Mouse (Mus musculus) frontal cortex, adult 2 months (tissue): Measurements from ENCODE around the gene 7530416G11Rik. TPM values are rescaled to one million over a fixed set of nuclear protein-coding genes. Genes with fewer than 3 reads are reported as not detected.

Experiments
- DNase-seq, 2 experiments: peaks; one replicate each; pipeline ENCODE4 v3.0.0; 2022; ENCODE audit warnings: low spot score in 1 of 2; ENCODE audit errors: extremely low spot score in 1 of 2
- polyA plus RNA-seq: library from polyadenylated mRNA; depleted of rRNA; stranded (reverse); fragments of >200 nt; gene quantifications from 2 replicates; pipeline ENCODE4 v1.2.3, GENCODE M21; 2012; rRNA removed

7530416G11Rik gene
- polyA plus RNA-seq, 1 experiment = not detected

DNA sequence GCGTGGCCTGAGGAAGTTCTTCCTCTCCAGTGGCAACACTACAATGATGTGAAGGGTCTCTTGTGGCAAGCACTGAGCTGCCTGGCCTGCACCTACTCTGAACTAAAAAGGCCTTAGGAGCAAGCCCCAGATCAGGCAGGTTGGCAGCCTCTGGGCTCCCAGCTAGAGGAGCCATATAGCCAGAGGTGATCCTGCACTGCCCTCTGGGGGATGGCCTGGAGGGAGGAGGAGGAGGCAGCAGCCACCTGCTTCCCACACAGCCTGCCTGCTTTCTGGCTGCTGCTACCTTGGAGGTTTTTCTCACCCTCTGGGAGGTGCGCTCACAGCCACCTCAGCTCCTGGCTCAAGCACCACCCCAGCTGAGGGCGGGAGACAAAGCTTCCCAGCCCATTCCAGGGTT is 22.4 kb downstream of the 7530416G11Rik start:
- DNase-seq = no peak

- no peak for DNase-seq
Observed at GRCm38 (mm10) chr15:85479919-85480318, 23.1 kb downstream of the 7530416G11Rik start.

- DNase-seq = no peak
Observed at GRCm38 (mm10) chr15:85479365-85479764, 23.7 kb downstream of the 7530416G11Rik start.

DNA sequence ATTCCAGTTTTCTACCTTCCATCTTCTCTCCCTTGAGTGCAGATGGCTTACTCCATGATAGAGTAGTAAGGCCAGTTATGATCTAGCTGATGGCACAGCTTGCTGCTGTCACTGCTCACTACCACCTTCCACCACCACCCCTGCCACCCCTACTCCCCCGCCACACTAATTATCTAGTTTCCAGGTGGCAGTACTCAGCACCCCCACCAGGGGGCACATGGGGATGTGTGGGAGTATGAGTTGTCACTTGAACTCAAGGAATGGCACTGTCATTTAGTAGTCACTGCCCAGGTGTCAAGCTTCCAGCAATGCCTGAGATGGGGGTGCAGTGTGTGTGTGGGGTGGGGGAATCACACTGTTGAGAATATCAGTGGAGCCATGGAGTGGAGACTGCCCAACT is 25.4 kb downstream of the 7530416G11Rik start:
- peak in 1 of 2 experiments; percentile 61 for DNase-seq

DNA sequence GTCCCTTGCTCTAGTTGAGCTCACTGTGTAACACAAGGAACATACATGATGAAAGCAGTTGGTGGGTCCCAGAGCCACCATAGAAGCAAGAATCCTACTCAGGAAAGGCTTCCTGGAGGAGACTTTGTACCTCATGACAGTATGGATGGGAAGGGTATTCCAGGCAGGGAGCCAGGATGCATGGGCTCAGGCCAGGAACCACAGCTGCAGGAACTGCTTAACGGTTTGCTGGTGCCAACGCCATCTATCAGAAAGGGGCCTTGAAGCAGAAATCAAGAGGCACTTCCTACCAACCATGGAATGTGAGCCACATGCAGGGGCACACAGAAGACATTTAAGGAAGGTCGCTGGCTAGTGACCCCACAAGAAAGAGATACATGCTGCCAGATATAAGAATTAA is 28.3 kb downstream of the 7530416G11Rik start:
- DNase-seq = no peak

DNA sequence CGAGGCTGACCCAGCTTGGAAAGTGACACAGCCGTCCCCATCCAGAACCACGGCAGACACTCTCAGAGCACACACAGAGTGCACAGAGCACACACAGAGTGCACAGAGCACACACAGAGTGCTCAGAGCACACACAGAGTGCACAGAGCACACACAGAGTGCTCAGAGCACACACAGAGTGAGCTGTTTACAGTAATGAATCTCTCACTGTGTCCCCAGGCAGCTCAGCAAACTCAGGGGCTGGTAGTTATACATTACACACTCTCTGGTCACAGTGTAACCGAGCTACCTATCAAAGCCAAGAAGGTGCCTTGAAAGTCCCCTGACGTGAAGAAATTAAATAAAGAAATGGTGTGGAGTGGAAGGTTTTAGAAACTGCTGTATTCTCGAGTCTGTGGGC is 33.6 kb downstream of the 7530416G11Rik start:
- no peak for DNase-seq

- DNase-seq = no peak
Observed at GRCm38 (mm10) chr15:85466456-85467067, 36.5 kb downstream of the 7530416G11Rik start.

- DNase-seq = no peak
Observed at GRCm38 (mm10) chr15:85464823-85465565, 38.0 kb downstream of the 7530416G11Rik start.

DNA sequence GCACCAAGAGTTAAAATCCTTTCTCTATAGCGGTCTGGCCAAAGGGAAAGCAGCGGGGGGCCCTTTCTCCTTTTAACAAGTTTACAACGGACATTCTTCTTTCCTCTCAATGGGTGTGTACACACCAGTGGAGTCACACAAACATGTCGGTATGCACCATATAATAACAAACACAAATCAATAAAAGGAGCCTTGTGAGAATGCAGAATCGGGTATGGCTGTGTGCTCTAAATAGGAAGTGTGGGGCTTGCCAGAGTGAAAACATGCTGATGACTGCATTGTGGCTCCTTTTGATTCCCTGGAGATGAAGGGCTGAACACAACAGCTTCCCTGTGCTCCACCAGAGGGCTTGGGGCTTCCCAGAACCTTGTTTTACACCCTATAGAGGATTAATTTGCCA is 38.8 kb downstream of the 7530416G11Rik start:
- no peak for DNase-seq

DNA sequence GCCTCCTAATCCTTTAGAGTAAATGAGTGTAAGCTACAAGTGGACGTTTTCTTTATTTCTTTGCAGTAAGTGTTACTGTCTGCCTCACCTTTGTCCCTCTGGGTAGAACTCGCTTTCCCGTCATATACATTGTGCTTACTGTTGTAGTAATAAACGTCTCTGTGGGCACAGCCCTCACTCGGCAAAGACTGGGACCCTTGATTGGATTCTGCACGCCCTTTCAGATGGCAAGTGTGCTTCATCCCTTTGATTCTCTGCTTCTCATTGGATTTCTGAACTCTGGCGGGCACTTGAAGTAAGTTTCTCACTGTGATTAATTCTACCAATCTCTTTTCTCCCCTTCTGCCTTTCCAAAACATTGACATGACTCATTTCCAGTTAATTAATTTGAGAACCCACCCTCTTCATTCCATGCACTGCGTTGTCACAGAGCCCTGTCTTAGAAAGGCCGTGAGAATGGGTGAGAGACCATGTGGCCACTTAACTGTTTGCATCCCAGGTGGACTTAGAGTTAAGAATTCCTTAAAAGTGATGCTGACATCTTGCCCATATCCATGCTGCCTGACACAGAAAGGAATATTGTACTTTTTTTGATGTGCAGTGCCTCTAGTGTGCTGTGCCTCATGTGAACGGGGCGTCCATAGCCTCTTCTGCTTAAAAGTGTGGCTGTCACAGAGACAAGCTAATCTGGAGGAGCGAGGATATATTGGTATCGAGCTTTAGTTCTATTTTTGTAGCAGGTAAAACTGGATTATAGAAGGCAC is 39.8 kb downstream of the 7530416G11Rik start:
- DNase-seq = no peak

- peak; percentile 36 to 71 for DNase-seq
Observed at GRCm38 (mm10) chr15:85462138-85462537, 40.9 kb downstream of the 7530416G11Rik start.

DNA sequence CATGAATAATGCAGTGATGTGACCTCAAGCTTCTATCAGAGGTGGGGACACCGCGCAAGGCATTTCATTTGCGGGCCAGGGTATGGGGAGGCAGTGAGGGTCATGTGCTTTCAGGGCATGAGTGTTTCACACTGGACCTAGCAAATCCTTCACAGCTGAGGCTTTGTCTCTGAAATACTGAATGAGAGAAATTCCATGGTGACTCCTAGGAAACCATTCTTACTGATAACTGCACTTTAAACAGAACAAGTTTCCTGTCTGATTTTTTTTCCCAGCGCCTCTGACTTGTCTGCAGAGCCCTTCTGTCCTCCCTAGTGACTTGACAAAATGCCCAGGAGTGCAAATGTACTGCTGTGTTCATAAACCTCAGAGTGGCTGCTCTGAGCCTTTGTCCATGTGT is 41.5 kb downstream of the 7530416G11Rik start:
- no peak for DNase-seq

GRCm38 (mm10) chr15:85458631-85459082 is 44.4 kb downstream of the 7530416G11Rik start:
- DNase-seq = no peak

DNA sequence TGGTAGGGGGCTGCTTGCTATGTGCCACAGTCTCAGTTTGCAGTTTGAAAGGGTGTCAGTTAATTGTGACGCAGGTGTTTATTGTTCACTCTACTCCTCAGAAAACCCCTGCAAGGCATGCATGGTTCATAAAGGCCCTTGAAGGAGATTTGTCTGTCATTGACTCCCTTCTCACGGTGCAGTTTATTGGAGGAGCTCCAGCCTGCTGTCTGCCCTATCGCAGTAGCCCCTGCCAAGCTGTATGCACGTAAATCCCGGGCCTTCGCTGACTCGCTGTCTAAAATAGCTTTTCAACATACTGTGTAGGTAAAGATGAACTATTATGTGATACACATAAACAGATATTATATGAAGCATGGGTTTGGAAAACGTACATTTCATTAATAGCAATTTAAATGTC is 45.2 kb downstream of the 7530416G11Rik start:
- no peak for DNase-seq

GRCm38 (mm10) chr15:85456891-85457290 is 46.1 kb downstream of the 7530416G11Rik start:
- DNase-seq = no peak

DNA sequence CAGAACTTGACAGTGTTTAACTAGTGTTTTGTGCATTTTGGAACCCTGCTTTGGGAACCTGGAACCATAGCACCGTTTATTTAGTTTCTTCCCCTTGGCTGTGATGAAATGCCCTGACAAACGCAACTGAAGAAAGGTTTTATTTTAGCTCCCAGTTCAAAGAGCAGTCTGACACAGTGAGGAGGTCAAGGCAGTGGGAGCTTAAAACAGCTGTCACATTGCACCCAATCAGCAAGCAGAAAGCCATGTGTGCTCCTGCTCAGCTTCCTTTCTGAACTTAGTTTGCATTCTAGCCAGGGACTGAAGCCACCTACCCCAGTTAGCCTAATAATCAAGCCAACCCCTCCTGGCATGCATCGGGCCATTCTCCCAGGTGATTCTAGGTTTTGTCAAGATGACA is 56.4 kb downstream of the 7530416G11Rik start:
- DNase-seq = no peak

Other genes starting within 250 kb of the 7530416G11Rik start
- gene Atxn10, start 167.0 kb downstream of the 7530416G11Rik start, polyA plus RNA-seq = 254 and 281 TPM in 2 replicates
- 25.2 and 38.7 TPM in 2 replicates for gene Wnt7b, start 79.2 kb upstream of the 7530416G11Rik start, polyA plus RNA-seq
- gene Ppara, start 231.8 kb upstream of the 7530416G11Rik start, polyA plus RNA-seq = 1.4 and 1.5 TPM in 2 replicates